Mouse (Mus musculus) embryonic fibroblast, embryonic 13.5 days (primary cell): ENCODE data around the gene Pik3cb.

ENCODE experiments used
- CTCF ChIP-seq: IDR thresholded peaks from 2 replicates; pipeline ENCODE4 v1.5.1; 2011; ENCODE audit warnings: mild to moderate bottlenecking, control low read depth, low read length, moderate library complexity, borderline replicate concordance; ENCODE audit not compliant: insufficient read depth
- POLR2A ChIP-seq: IDR thresholded peaks from 2 replicates; pipeline ENCODE4 v1.6.1; 2011; ENCODE audit warnings: low read depth, mild to moderate bottlenecking, control low read depth, low read length, moderate library complexity

DNA sequence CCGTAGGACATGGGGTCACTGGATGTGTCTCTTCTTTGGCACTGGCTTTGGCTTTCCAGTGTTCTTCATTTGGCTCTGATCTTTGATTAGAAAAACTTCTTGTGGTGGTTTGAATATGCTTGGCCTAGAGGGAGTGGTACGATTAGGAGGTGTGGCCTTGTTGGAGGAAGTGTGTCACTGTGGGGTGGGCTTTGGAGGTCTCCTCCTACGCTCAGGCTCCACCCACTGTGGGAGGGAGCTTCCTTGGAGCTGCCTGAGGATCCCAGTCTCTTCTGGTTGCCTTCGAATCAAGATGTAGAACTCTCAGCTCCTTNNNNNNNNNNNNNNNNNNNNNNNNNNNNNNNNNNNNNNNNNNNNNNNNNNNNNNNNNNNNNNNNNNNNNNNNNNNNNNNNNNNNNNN lies 118.7 kb downstream of the Pik3cb start:
- no peak for TF ChIP-seq CTCF
- TF ChIP-seq POLR2A: no peak
